Mouse (Mus musculus): ENCODE results near the gene Tmtc1. TPM values are rescaled to one million over a fixed set of nuclear protein-coding genes. Genes with fewer than 3 reads are reported as not detected.

Gene Tmtc1
- polyA plus RNA-seq, 1 experiment: not detected

GRCm38 (mm10) chr6:148441871-148442270 is 2.3 kb downstream of the Tmtc1 start:
- Histone ChIP-seq H3K36me3 (ENCODE audit: control insufficient read depth) (no peaks in the 10 kb centered on the region), H3K27me3 (ENCODE audit: control insufficient read depth) (peaks cover 78% of the 10 kb centered on the region), H3K4me1 (ENCODE audit: control insufficient read depth) (peaks cover 14% of the 10 kb centered on the region), H3K9me3 (ENCODE audit: control insufficient read depth, low read length) (peaks cover 2% of the 10 kb centered on the region; the same call in 1 of the 2 replicates), H3K4me3 (replicated peaks) (no peak overlapping the region)
- TF ChIP-seq TAL1 (IDR thresholded peaks at IDR 0.05; ENCODE audit: low read length): no peak
- no peak for TF ChIP-seq GATA1 (IDR thresholded peaks at IDR 0.05; ENCODE audit: low read length)

- Histone ChIP-seq H3K9me3 (ENCODE audit: control insufficient read depth, low read length) (peaks cover 2% of the 10 kb centered on the region; the same call in 1 of the 2 replicates), H3K27me3 (ENCODE audit: control insufficient read depth) (peaks cover 50% of the 10 kb centered on the region), H3K4me1 (ENCODE audit: control insufficient read depth) (peaks cover 12% of the 10 kb centered on the region), H3K4me3 (replicated peaks) (no peak overlapping the region), H3K36me3 (ENCODE audit: control insufficient read depth) (no peaks in the 10 kb centered on the region)
- TF ChIP-seq TAL1 (IDR thresholded peaks at IDR 0.05; ENCODE audit: low read length) (no peak), GATA1 (IDR thresholded peaks at IDR 0.05; ENCODE audit: low read length) (no peak)
Observed at GRCm38 (mm10) chr6:148439101-148439500, 5.1 kb downstream of the Tmtc1 start.

- Histone ChIP-seq H3K4me3 (replicated peaks) (no peak overlapping the region), H3K36me3 (ENCODE audit: control insufficient read depth) (no peaks in the 10 kb centered on the region), H3K27me3 (ENCODE audit: control insufficient read depth) (peaks cover 35% of the 10 kb centered on the region), H3K4me1 (ENCODE audit: control insufficient read depth) (peaks cover 4% of the 10 kb centered on the region), H3K9me3 (ENCODE audit: control insufficient read depth, low read length) (peaks cover under 1% of the 10 kb centered on the region; the same call in 1 of the 2 replicates)
- no peak for TF ChIP-seq GATA1 (IDR thresholded peaks at IDR 0.05; ENCODE audit: low read length)
- TF ChIP-seq TAL1 (IDR thresholded peaks at IDR 0.05; ENCODE audit: low read length): no peak
Observed at GRCm38 (mm10) chr6:148437565-148437964, 6.6 kb downstream of the Tmtc1 start.

GRCm38 (mm10) chr6:148436441-148437001 is 7.7 kb downstream of the Tmtc1 start:
- Histone ChIP-seq H3K4me3 (replicated peaks) (no peak overlapping the region), H3K27me3 (ENCODE audit: control insufficient read depth) (peaks cover 24% of the 10 kb centered on the region), H3K36me3 (ENCODE audit: control insufficient read depth) (no peaks in the 10 kb centered on the region), H3K9me3 (ENCODE audit: control insufficient read depth, low read length) (no peaks in the 10 kb centered on the region), H3K4me1 (ENCODE audit: control insufficient read depth) (peaks cover 4% of the 10 kb centered on the region)
- no peak for TF ChIP-seq GATA1 (IDR thresholded peaks at IDR 0.05; ENCODE audit: low read length)
- no peak for TF ChIP-seq TAL1 (IDR thresholded peaks at IDR 0.05; ENCODE audit: low read length)

GRCm38 (mm10) chr6:148421577-148421976 is 22.6 kb downstream of the Tmtc1 start:
- Histone ChIP-seq H3K27me3 (ENCODE audit: control insufficient read depth) (no peaks in the 10 kb centered on the region), H3K36me3 (ENCODE audit: control insufficient read depth) (no peaks in the 10 kb centered on the region), H3K9me3 (ENCODE audit: control insufficient read depth, low read length) (no peaks in the 10 kb centered on the region), H3K4me1 (ENCODE audit: control insufficient read depth) (no peaks in the 10 kb centered on the region), H3K4me3 (replicated peaks) (no peak overlapping the region)
- TF ChIP-seq TAL1 (IDR thresholded peaks at IDR 0.05; ENCODE audit: low read length): no peak
- TF ChIP-seq GATA1 (IDR thresholded peaks at IDR 0.05; ENCODE audit: low read length): no peak

GRCm38 (mm10) chr6:148420387-148420786 is 23.8 kb downstream of the Tmtc1 start:
- no peak overlapping the region for H3K4me3 ChIP-seq (replicated peaks)
- H3K9me3 ChIP-seq (ENCODE audit: control insufficient read depth, low read length): no peaks in the 10 kb centered on the region
- no peaks in the 10 kb centered on the region for H3K36me3 ChIP-seq (ENCODE audit: control insufficient read depth)
- H3K4me1 ChIP-seq (ENCODE audit: control insufficient read depth): no peaks in the 10 kb centered on the region
- no peak for TF ChIP-seq TAL1 (IDR thresholded peaks at IDR 0.05; ENCODE audit: low read length)
- no peaks in the 10 kb centered on the region for H3K27me3 ChIP-seq (ENCODE audit: control insufficient read depth)

- no peaks in the 10 kb centered on the region for H3K4me1 ChIP-seq (ENCODE audit: control insufficient read depth)
- TF ChIP-seq GATA1 (IDR thresholded peaks at IDR 0.05; ENCODE audit: low read length) (no peak), TAL1 (IDR thresholded peaks at IDR 0.05; ENCODE audit: low read length) (no peak)
- H3K36me3 ChIP-seq (ENCODE audit: control insufficient read depth): no peaks in the 10 kb centered on the region
- H3K4me3 ChIP-seq (replicated peaks): no peak overlapping the region
- no peaks in the 10 kb centered on the region for H3K9me3 ChIP-seq (ENCODE audit: control insufficient read depth, low read length)
- H3K27me3 ChIP-seq (ENCODE audit: control insufficient read depth): no peaks in the 10 kb centered on the region
Observed at GRCm38 (mm10) chr6:148416597-148416996, 27.6 kb downstream of the Tmtc1 start.

- no peaks in the 10 kb centered on the region for H3K4me1 ChIP-seq (ENCODE audit: control insufficient read depth)
- H3K4me3 ChIP-seq (replicated peaks): no peak overlapping the region
- TF ChIP-seq TAL1 (IDR thresholded peaks at IDR 0.05; ENCODE audit: low read length) (no peak), GATA1 (IDR thresholded peaks at IDR 0.05; ENCODE audit: low read length) (no peak)
- H3K36me3 ChIP-seq (ENCODE audit: control insufficient read depth): no peaks in the 10 kb centered on the region
- no peaks in the 10 kb centered on the region for H3K27me3 ChIP-seq (ENCODE audit: control insufficient read depth)
- no peaks in the 10 kb centered on the region for H3K9me3 ChIP-seq (ENCODE audit: control insufficient read depth, low read length)
Observed at GRCm38 (mm10) chr6:148413638-148414037, 30.6 kb downstream of the Tmtc1 start.

GRCm38 (mm10) chr6:148406792-148407490 is 37.2 kb downstream of the Tmtc1 start:
- TF ChIP-seq GATA1 (IDR thresholded peaks at IDR 0.05; ENCODE audit: low read length): no peak
- no peak for TF ChIP-seq TAL1 (IDR thresholded peaks at IDR 0.05; ENCODE audit: low read length)
- Histone ChIP-seq H3K9me3 (ENCODE audit: control insufficient read depth, low read length) (no peaks in the 10 kb centered on the region), H3K27me3 (ENCODE audit: control insufficient read depth) (no peaks in the 10 kb centered on the region), H3K4me1 (ENCODE audit: control insufficient read depth) (no peaks in the 10 kb centered on the region), H3K36me3 (ENCODE audit: control insufficient read depth) (no peaks in the 10 kb centered on the region), H3K4me3 (replicated peaks) (no peak overlapping the region)

All from erythroblast, embryonic 14.5 days (primary cell).